In genomic region chr4:155197726-155198125, GRCm38 (mm10) we compare ENCODE assay signal across 8 mouse cellular contexts. TPM values are rescaled to one million over a fixed set of nuclear protein-coding genes. Genes with fewer than 3 reads are reported as not detected.
DNase-seq lines count a peak whose midpoint lies in the region; ATAC-seq and TF ChIP-seq lines count a peak whose summit lies in the region.

No protein-coding gene starts in this region.

- DNase-seq in heart, adult 11 months: peak; percentile 92
- no peak for DNase-seq in heart, postnatal 25 days (ENCODE audit: low spot score)
- no peak for DNase-seq in lung, adult 2 months
- DNase-seq in frontal cortex, postnatal 25 days (ENCODE audit: low spot score in 2 of 2): no peak
- DNase-seq in urinary bladder, adult 18-20 months (ENCODE audit: low spot score in 2 of 2): no peak

- H3K4me2 ChIP-seq in lung, embryonic 15.5 days: no peak overlapping the region
- H3K4me2 ChIP-seq in heart, embryonic 14.5 days (ENCODE audit: low read length): no peak overlapping the region
- no peak overlapping the region for H3K4me2 ChIP-seq in neural tube, embryonic 15.5 days

- no peaks in the 10 kb centered on the region for H3K36me3 ChIP-seq in lung, embryonic 15.5 days
- H3K36me3 ChIP-seq in heart, embryonic 14.5 days (ENCODE audit: control insufficient read depth, insufficient read depth, low read length): peaks cover 11% of the 10 kb centered on the region; the same call in 1 of the 2 replicates
- no peaks in the 10 kb centered on the region for H3K36me3 ChIP-seq in neural tube, embryonic 15.5 days

- peak; percentile 50; the same call in 1 of the 2 replicates for ATAC-seq in lung, embryonic 15.5 days (ENCODE audit: borderline replicate concordance, extremely low read depth, low FRiP score, low TSS enrichment)
- no peak for ATAC-seq in heart, embryonic 14.5 days (ENCODE audit: insufficient number of reproducible peaks, insufficient read depth, low FRiP score, low read depth)
- ATAC-seq in neural tube, embryonic 15.5 days (ENCODE audit: low FRiP score): no peak; the same call in 1 of the 2 replicates

- H3K9me3 ChIP-seq in lung, embryonic 15.5 days: no peaks in the 10 kb centered on the region
- no peaks in the 10 kb centered on the region for H3K9me3 ChIP-seq in heart, embryonic 14.5 days (ENCODE audit: control insufficient read depth, low read length)
- H3K9me3 ChIP-seq in neural tube, embryonic 15.5 days (replicated peaks): no peaks in the 10 kb centered on the region

- no peak for TF ChIP-seq POLR2A in lung, adult 2 months (IDR thresholded peaks at IDR 0.05; ENCODE audit: borderline replicate concordance, extremely low read depth, low read depth, low read length)

- intact Hi-C loops in heart, postnatal 25 days (cut with DNase I): no loop called here

- no peak overlapping the region for H3K4me3 ChIP-seq in lung, embryonic 15.5 days
- no peak overlapping the region for H3K4me3 ChIP-seq in lung, adult 2 months (replicated peaks; ENCODE audit: extremely low read depth, low read depth, low read length)
- no peak overlapping the region for H3K4me3 ChIP-seq in heart, embryonic 14.5 days (ENCODE audit: control insufficient read depth in 1 of 2, insufficient read depth in 1 of 2, low read depth in 1 of 2, low read length in 2 of 2)
- no peak overlapping the region for H3K4me3 ChIP-seq in neural tube, embryonic 15.5 days (replicated peaks)

- H3K4me1 ChIP-seq in lung, embryonic 15.5 days: peaks cover 80% of the 10 kb centered on the region
- peaks cover 65% of the 10 kb centered on the region for H3K4me1 ChIP-seq in lung, adult 2 months (ENCODE audit: control insufficient read depth, insufficient read depth, low read length)
- H3K4me1 ChIP-seq in heart, embryonic 14.5 days (ENCODE audit: control insufficient read depth in 2 of 2, insufficient read depth in 2 of 2, low read length in 2 of 2): peaks cover 54 to 94% of the 10 kb centered on the region in 2 experiments
- H3K4me1 ChIP-seq in neural tube, embryonic 15.5 days: peaks cover 76% of the 10 kb centered on the region

- TF ChIP-seq CTCF in lung, adult 2 months (IDR thresholded peaks at IDR 0.05; ENCODE audit: insufficient read depth, low read length): no peak

- H3K9ac ChIP-seq in lung, embryonic 15.5 days: no peak overlapping the region
- H3K9ac ChIP-seq in heart, embryonic 14.5 days (ENCODE audit: low read length): peak overlapping the region; percentile 31; the same call in 1 of the 2 replicates
- no peak overlapping the region for H3K9ac ChIP-seq in neural tube, embryonic 15.5 days (replicated peaks)

- H3K27me3 ChIP-seq in lung, embryonic 15.5 days: no peaks in the 10 kb centered on the region
- no peaks in the 10 kb centered on the region for H3K27me3 ChIP-seq in heart, embryonic 14.5 days (ENCODE audit: control insufficient read depth, insufficient read depth, low read length)
- H3K27me3 ChIP-seq in neural tube, embryonic 15.5 days (replicated peaks): no peaks in the 10 kb centered on the region

- peak overlapping the region; percentile 31 for H3K27ac ChIP-seq in lung, embryonic 15.5 days
- peak overlapping the region; percentile 43 to 55; a peak in 3 of 4 replicates for H3K27ac ChIP-seq in heart, embryonic 14.5 days (replicated peaks in 1 of 2; ENCODE audit: control insufficient read depth in 1 of 2, insufficient read depth in 1 of 2, low read depth in 2 of 2, low read length in 2 of 2)
- 0 out of 2 replicates have a peak overlapping the region, but pooled peaks have one; percentile 9 for H3K27ac ChIP-seq in neural tube, embryonic 15.5 days (replicated peaks)

- WGBS in lung, embryonic 15.5 days: 7% methylated on average over 6 of the region's 6 CpGs
- WGBS in lung, adult 2 months: 11% methylated on average over 6 of the region's 6 CpGs
- WGBS in heart, embryonic 14.5 days: 10% methylated on average over 6 of the region's 6 CpGs
- WGBS in neural tube, embryonic 15.5 days: 43% methylated on average over 6 of the region's 6 CpGs

RNA-seq across cellular contexts. Expression of gene Ski, which starts 24.7 kb away (rescaled TPM):
- total RNA-seq in heart, postnatal 25 days (2021): 10 to 100 TPM; 55.0 to 63.9 TPM
- 16.1 and 16.9 TPM in 2 replicates for polyA plus RNA-seq in lung, embryonic 15.5 days (2015; fragmentation: Nextera tagmentation; extraction: Ambion mirVana)
- polyA plus RNA-seq in lung, adult 2 months (2012; rRNA removed): 105 and 115 TPM in 2 replicates
- polyA plus RNA-seq in heart, embryonic 14.5 days (2014; fragmentation: Nextera tagmentation; extraction: Ambion mirVana): 16.2 TPM in 2 replicates
- 10.0 and 10.6 TPM in 2 replicates for polyA plus RNA-seq in neural tube, embryonic 15.5 days (2015; fragmentation: Nextera tagmentation; extraction: Ambion mirVana)

RNA-seq across cellular contexts. Expression of gene Faap20, which starts 51.9 kb away (rescaled TPM):
- 10 to 100 TPM; 13.5 to 15.5 TPM for total RNA-seq in heart, postnatal 25 days (2021)
- 83.4 and 83.5 TPM in 2 replicates for polyA plus RNA-seq in lung, embryonic 15.5 days (2015; fragmentation: Nextera tagmentation; extraction: Ambion mirVana)
- polyA plus RNA-seq in lung, adult 2 months (2012; rRNA removed): 56.7 and 59.3 TPM in 2 replicates
- 68.5 and 74.8 TPM in 2 replicates for polyA plus RNA-seq in heart, embryonic 14.5 days (2014; fragmentation: Nextera tagmentation; extraction: Ambion mirVana)
- 69.7 and 73.1 TPM in 2 replicates for polyA plus RNA-seq in neural tube, embryonic 15.5 days (2015; fragmentation: Nextera tagmentation; extraction: Ambion mirVana)
